Mouse (Mus musculus): ENCODE measurements around the gene Xxylt1.

- TF ChIP-seq CTCF (IDR thresholded peaks at IDR 0.05; ENCODE audit: low read depth) = no peak
- TF ChIP-seq EP300 (IDR thresholded peaks at IDR 0.05; ENCODE audit: low read depth) = no peak
These were observed 61.7 kb downstream of the Xxylt1 start for GRCm38 (mm10) chr16:31019514-31019913.

All from liver, postnatal 0 days (tissue).